Mouse (Mus musculus) stomach, postnatal 0 days (tissue): ENCODE data around the gene Ric8b. TPM values are rescaled to one million over a fixed set of nuclear protein-coding genes. Genes with fewer than 3 reads are reported as not detected.

Experiments
- ATAC-seq: fragments of 200-750 bp; cut with Nextera tagmentation; 2 replicates; pipeline ENCODE4 v1.8.0; 2017; ENCODE audit not compliant: low FRiP score, low TSS enrichment
- DNase-seq: peaks from one replicate; pipeline ENCODE4 v3.0.0-alpha.2; 2016; ENCODE audit warnings: low spot score
- H3K27ac ChIP-seq: fragments of 300-500 bp; sonication (generic); replicated peaks from 2 replicates; pipeline ENCODE4 v1.5.1; 2014; ENCODE audit warnings: mild to moderate bottlenecking, control low read depth
- H3K27me3 ChIP-seq: fragments of 300-500 bp; sonication (generic); 2 replicates; pipeline ENCODE4 v1.6.1; 2014; ENCODE audit warnings: low read length; ENCODE audit not compliant: control insufficient read depth, insufficient read depth
- H3K36me3 ChIP-seq: fragments of 300-500 bp; sonication (generic); 2 replicates; pipeline ENCODE4 v1.6.1; 2014; ENCODE audit warnings: low read length, mixed read lengths; ENCODE audit not compliant: control insufficient read depth, insufficient read depth
- H3K4me1 ChIP-seq: fragments of 300-500 bp; sonication (generic); replicated peaks from 2 replicates; pipeline ENCODE4 v1.6.1; 2014; ENCODE audit warnings: antibody characterized with exemption; ENCODE audit not compliant: control insufficient read depth, insufficient read depth
- H3K4me2 ChIP-seq: fragments of 300-500 bp; sonication (generic); replicated peaks from 2 replicates; pipeline ENCODE4 v1.6.1; 2014; ENCODE audit warnings: low read depth, mild to moderate bottlenecking, control low read depth, moderate library complexity
- H3K4me3 ChIP-seq: fragments of 300-500 bp; sonication (generic); 2 replicates; pipeline ENCODE4 v1.5.1; 2014; ENCODE audit warnings: low read depth, low read length, control low read depth
- H3K9ac ChIP-seq: fragments of 300-500 bp; sonication (generic); 2 replicates; pipeline ENCODE4 v1.6.1; 2014; ENCODE audit warnings: mild to moderate bottlenecking, low read length, control low read depth, mixed read lengths
- H3K9me3 ChIP-seq: fragments of 300-500 bp; sonication (generic); 2 replicates; pipeline ENCODE4 v1.6.1; 2016; ENCODE audit warnings: low read length; ENCODE audit not compliant: control insufficient read depth
- CTCF ChIP-seq: IDR thresholded peaks from 2 replicates; pipeline ENCODE4 v1.5.1; 2016; ENCODE audit warnings: antibody characterized with exemption, low read depth, mild to moderate bottlenecking, moderate library complexity
- EP300 ChIP-seq: optimal IDR thresholded peaks from 2 replicates; pipeline ENCODE3; 2016; ENCODE audit warnings: antibody characterized with exemption
- WGBS: fragments of 180-500 bp; shearing (Covaris S2); extraction: QIAGEN DNeasy Blood & Tissue Kit; methylation state at CpG from one replicate; pipeline ENCODE4 v1.1.7; 2014; 5-methylcytosine and 5-hydroxymethylcytosine counted together
- polyA plus RNA-seq: library from polyadenylated mRNA; unstranded; fragments of >200 nt; fragmentation: Nextera tagmentation; extraction: Ambion mirVana; gene quantifications from 2 replicates; pipeline ENCODE4 v1.2.1, GENCODE M21; 2015

The Ric8b gene
- polyA plus RNA-seq, 1 experiment from 2014 or later: 7.4 TPM

GRCm38 (mm10) chr10:85050668-85051208 is 133.3 kb downstream of the Ric8b start:
- TF ChIP-seq EP300: no peak
- TF ChIP-seq CTCF: no peak
- Histone ChIP-seq H3K4me3 (no peak overlapping the region), H3K27me3 (no peaks in the 10 kb centered on the region), H3K9ac (no peak overlapping the region), H3K36me3 (no peaks in the 10 kb centered on the region), H3K4me2 (no peak overlapping the region), H3K27ac (no peak overlapping the region), H3K9me3 (no peaks in the 10 kb centered on the region), H3K4me1 (no peaks in the 10 kb centered on the region)
- ATAC-seq (no peak), DNase-seq (no peak)
- WGBS: 48% methylated on average over 4 of the region's 4 CpGs

DNA sequence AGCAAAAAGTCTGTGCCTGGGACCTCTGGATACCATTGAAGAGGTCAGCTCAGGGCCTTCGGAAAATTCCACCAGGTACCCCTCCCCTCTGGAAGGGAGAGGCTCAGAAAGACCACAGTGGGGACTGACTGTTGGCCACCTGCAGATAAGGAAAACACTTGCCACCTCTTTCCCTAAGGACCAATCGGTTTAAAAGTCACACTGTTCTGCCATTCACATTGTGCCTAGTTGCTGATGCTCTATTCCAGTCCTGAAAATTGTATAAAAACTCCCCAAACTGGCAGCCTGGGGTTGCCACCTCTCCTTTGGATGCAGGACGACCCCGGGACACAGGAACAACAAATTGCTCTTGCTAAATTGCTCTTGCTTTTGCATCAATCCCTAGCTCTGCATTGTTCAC is 135.0 kb downstream of the Ric8b start:
- H3K9ac ChIP-seq: no peak overlapping the region
- 28% methylated on average over 4 of the region's 4 CpGs for WGBS
- no peak overlapping the region for H3K27ac ChIP-seq
- TF ChIP-seq EP300 (no peak), CTCF (no peak)
- no peak for DNase-seq
- no peaks in the 10 kb centered on the region for H3K4me1 ChIP-seq
- ATAC-seq: no peak
- H3K4me2 ChIP-seq: no peak overlapping the region
- no peaks in the 10 kb centered on the region for H3K36me3 ChIP-seq
- H3K4me3 ChIP-seq: no peak overlapping the region
- H3K9me3 ChIP-seq: no peaks in the 10 kb centered on the region
- H3K27me3 ChIP-seq: no peaks in the 10 kb centered on the region

GRCm38 (mm10) chr10:85054876-85055275 is 137.5 kb downstream of the Ric8b start:
- no peaks in the 10 kb centered on the region for H3K4me1 ChIP-seq
- 81% methylated on average over 2 of the region's 2 CpGs for WGBS

More at GRCm38 (mm10) chr10:85054876-85055275, 137.5 kb downstream of the Ric8b start:
- Histone ChIP-seq H3K36me3 (no peaks in the 10 kb centered on the region), H3K4me3 (no peak overlapping the region), H3K27me3 (no peaks in the 10 kb centered on the region), H3K9me3 (no peaks in the 10 kb centered on the region), H3K4me2 (no peak overlapping the region), H3K9ac (no peak overlapping the region), H3K27ac (no peak overlapping the region)
- ATAC-seq (no peak), DNase-seq (no peak)
- TF ChIP-seq CTCF (no peak), EP300 (no peak)

Other genes with a start within 250 kb of the Ric8b start
- not detected in 2 replicates for gene Rfx4, start 161.6 kb upstream of the Ric8b start, polyA plus RNA-seq
- 0.46 and 0.50 TPM in 2 replicates for gene Fhl4, start 184.9 kb downstream of the Ric8b start, polyA plus RNA-seq
- 26.2 and 29.1 TPM in 2 replicates for gene Tmem263, start 185.0 kb downstream of the Ric8b start, polyA plus RNA-seq
- 5.4 and 7.2 TPM in 2 replicates for gene Mterf2, start 210.4 kb downstream of the Ric8b start, polyA plus RNA-seq